Comparison of ENCODE assay signal across 13 mouse cellular contexts in the genomic region with DNA sequence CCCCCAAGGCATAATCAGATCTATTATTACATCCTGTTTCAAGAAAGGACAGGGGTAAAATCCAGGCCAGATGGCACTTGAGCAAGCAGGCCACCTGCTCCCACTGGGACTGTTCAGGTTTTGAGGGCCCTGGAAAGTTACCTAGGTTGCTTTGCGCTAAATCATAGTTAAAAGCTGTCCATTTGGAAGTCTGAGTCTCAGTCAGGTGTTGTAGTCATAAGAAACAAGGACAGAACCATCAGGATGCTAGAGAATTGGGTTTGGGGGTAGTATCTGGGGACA.
"Had no signal": no experiment of that assay in that cellular context is flagged by ENCODE, and none has a peak within 500 bp of the region (broad histone marks: within the 10 kb centered on the region; RNA-seq: fewer than 3 reads in every experiment).

No protein-coding gene starts in this region.

- H3K9me3 ChIP-seq: limb, embryonic 12.5 days; stomach, embryonic 15.5 days had no signal

- H3K27ac ChIP-seq: limb, embryonic 12.5 days; liver, embryonic 14.5 days; midbrain, embryonic 10.5 days; stomach, embryonic 15.5 days had no signal

- H3K4me3 ChIP-seq: limb, embryonic 12.5 days; midbrain, embryonic 10.5 days; myocyte; stomach, embryonic 15.5 days had no signal

- H3K4me2 ChIP-seq: limb, embryonic 12.5 days; stomach, embryonic 15.5 days had no signal

- ATAC-seq: lung, postnatal 0 days had no signal

- DNase-seq: kidney, postnatal 25 days; liver; lung, adult 2 months; lung, postnatal 4 days; midbrain, embryonic 14.5 days; thymus, adult 2 months; thymus, postnatal 36 days had no signal

- H3K27me3 ChIP-seq: limb, embryonic 12.5 days; stomach, embryonic 15.5 days had no signal

- H3K4me1 ChIP-seq: limb, embryonic 12.5 days; midbrain, embryonic 10.5 days; stomach, embryonic 15.5 days had no signal

- H3K36me3 ChIP-seq: limb, embryonic 12.5 days; midbrain, embryonic 10.5 days; stomach, embryonic 15.5 days had no signal

- H3K9ac ChIP-seq: limb, embryonic 12.5 days; liver, embryonic 14.5 days; stomach, embryonic 15.5 days had no signal
